Mouse (Mus musculus): ENCODE results near the gene Eef1a2.

GRCm38 (mm10) chr2:181186635-181187034 is 29.8 kb upstream of the Eef1a2 start:
- TF ChIP-seq EP300 (IDR thresholded peaks at IDR 0.05; ENCODE audit: insufficient read depth, low read depth, low read length), result peak; percentile 92
- no peak for TF ChIP-seq POLR2A (IDR thresholded peaks at IDR 0.05; ENCODE audit: insufficient read depth, low read depth, low read length)

All from heart, adult 2 months (tissue).